Mouse (Mus musculus) spleen, adult 12 weeks (tissue): ENCODE data around the gene Ahnak2.

Experiments used
- DNase-seq: peaks from one replicate; pipeline ENCODE4 v3.0.0; 2022; ENCODE audit warnings: low spot score

Gene Ahnak2

GRCm38 (mm10) chr12:112734881-112735655 is 67.4 kb downstream of the Ahnak2 start:
- DNase-seq, result no peak

DNA sequence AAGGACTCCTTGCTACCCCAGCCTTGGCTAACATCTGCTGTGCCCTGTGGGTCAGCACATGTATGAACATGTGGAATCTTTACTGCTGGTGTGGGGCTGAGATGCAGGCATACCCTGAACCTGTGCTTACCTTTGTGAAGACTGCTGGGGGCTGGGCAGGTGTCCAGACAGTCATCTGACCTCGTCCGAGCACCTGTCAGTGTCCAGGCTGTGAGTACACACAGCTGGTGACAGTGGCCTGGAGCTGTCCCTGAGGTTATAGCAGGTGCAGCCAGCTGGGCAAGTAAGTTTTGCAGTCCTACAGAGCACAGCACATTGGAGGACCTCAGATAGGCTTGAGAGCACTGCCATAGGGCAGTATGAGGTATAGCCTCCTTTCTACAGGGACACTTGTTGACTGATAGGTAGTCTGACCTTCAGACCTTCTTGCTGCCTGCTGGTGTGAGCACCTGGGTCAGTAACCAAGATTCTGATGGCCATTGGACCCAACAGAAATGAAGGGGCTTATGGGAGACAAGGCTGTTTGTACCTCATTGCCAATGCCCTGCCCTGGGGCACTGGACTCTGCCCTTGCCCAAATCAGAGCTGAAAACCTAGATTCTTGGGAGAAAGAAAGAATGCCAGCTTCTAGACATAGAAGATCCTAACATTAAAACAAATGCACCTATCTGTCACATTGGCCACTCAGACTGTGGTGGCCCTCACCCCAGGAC is 68.2 kb downstream of the Ahnak2 start:
- no peak for DNase-seq

GRCm38 (mm10) chr12:112732591-112732990 is 69.9 kb downstream of the Ahnak2 start:
- DNase-seq, result no peak

DNA sequence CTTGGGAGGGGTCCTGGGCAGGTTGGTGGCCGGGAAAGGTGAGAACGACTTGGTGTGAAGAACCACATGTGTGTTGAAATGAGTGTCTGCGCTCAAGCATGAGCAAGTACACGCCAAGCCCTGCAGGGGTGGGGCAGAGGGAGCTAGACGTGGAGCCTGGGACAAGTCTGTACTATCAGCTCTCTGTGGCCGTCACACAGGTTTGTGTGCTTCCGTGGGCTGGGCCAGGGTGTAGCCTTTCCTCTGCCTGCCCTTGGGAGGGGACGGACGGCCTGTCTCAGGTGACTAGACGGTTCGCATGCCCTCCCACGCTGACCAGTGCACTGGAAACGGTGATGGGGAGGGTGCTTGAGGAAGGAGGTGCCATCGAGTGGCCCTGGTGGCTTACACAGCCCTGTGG is 71.6 kb downstream of the Ahnak2 start:
- no peak for DNase-seq

GRCm38 (mm10) chr12:112727801-112728200 is 74.7 kb downstream of the Ahnak2 start:
- DNase-seq, result no peak

- DNase-seq, result peak; percentile 37
Observed at GRCm38 (mm10) chr12:112724077-112724805, 78.2 kb downstream of the Ahnak2 start.

GRCm38 (mm10) chr12:112723445-112723844 is 79.0 kb downstream of the Ahnak2 start:
- DNase-seq, result no peak

GRCm38 (mm10) chr12:112723028-112723330 is 79.5 kb downstream of the Ahnak2 start:
- no peak for DNase-seq

- DNase-seq, result no peak
Observed at GRCm38 (mm10) chr12:112722240-112723027, 80.0 kb downstream of the Ahnak2 start.
